Mouse (Mus musculus) limb, embryonic 14.5 days (tissue): ENCODE results near the gene Kcnk3. TPM values are rescaled to one million over a fixed set of nuclear protein-coding genes. Genes with fewer than 3 reads are reported as not detected.

Experiments used
- ATAC-seq: fragments of 200-750 bp; cut with Nextera tagmentation; 2 replicates; pipeline ENCODE4 v1.8.0; 2017; ENCODE audit warnings: low read depth, moderate number of reproducible peaks, moderate TSS enrichment; ENCODE audit not compliant: low FRiP score
- DNase-seq: peaks from one replicate; pipeline ENCODE4 v3.0.0-alpha.2; 2015; ENCODE audit warnings: low spot score
- H3K27ac ChIP-seq: fragments of 300-500 bp; sonication (generic); replicated peaks from 2 replicates; pipeline ENCODE4 v1.5.1; 2014; ENCODE audit warnings: low read depth, mild to moderate bottlenecking, low read length, moderate library complexity, mixed read lengths
- H3K27me3 ChIP-seq: fragments of 300-500 bp; sonication (generic); 2 replicates; pipeline ENCODE4 v1.6.1; 2014; ENCODE audit warnings: low read length, mixed read lengths; ENCODE audit not compliant: control insufficient read depth, insufficient read depth
- H3K36me3 ChIP-seq: fragments of 300-500 bp; sonication (generic); 2 replicates; pipeline ENCODE4 v1.6.1; 2014; ENCODE audit warnings: mild to moderate bottlenecking, low read length, moderate library complexity, mixed read lengths; ENCODE audit not compliant: control insufficient read depth, insufficient read depth
- H3K4me1 ChIP-seq: fragments of 300-500 bp; sonication (generic); 2 replicates; pipeline ENCODE4 v1.6.1; 2014; ENCODE audit warnings: antibody characterized with exemption, low read length, mixed read lengths; ENCODE audit not compliant: control insufficient read depth, insufficient read depth
- H3K4me2 ChIP-seq: fragments of 300-500 bp; sonication (generic); replicated peaks from 2 replicates; pipeline ENCODE4 v1.6.1; 2014; ENCODE audit warnings: low read depth, mild to moderate bottlenecking, low read length, moderate library complexity; ENCODE audit not compliant: severe bottlenecking
- H3K4me3 ChIP-seq: fragments of 300-500 bp; sonication (generic); replicated peaks from 2 replicates; pipeline ENCODE4 v1.5.1; 2014; ENCODE audit warnings: low read length
- H3K9ac ChIP-seq: fragments of 300-500 bp; sonication (generic); 2 replicates; pipeline ENCODE4 v1.6.1; 2014; ENCODE audit warnings: mild to moderate bottlenecking, low read depth, low read length, moderate library complexity; ENCODE audit not compliant: severe bottlenecking
- H3K9me3 ChIP-seq: fragments of 300-500 bp; sonication (generic); 2 replicates; pipeline ENCODE4 v1.6.1; 2016; ENCODE audit warnings: low read length; ENCODE audit not compliant: control insufficient read depth
- POLR2A ChIP-seq: fragments of 200-500 bp; IDR thresholded peaks from 2 replicates; pipeline ENCODE4 v1.8.0; 2012; ENCODE audit warnings: inconsistent platforms, mild to moderate bottlenecking, moderate library complexity, borderline replicate concordance; ENCODE audit not compliant: insufficient read depth, insufficient read length; ENCODE audit errors: extremely low read depth
- WGBS: fragments of 180-500 bp; shearing (Covaris S2); extraction: QIAGEN DNeasy Blood & Tissue Kit; methylation state at CpG from one replicate; pipeline ENCODE4 v1.1.7; 2014; 5-methylcytosine and 5-hydroxymethylcytosine counted together
- polyA plus RNA-seq, 2 experiments: library from polyadenylated mRNA; depleted of rRNA in 1 of 2; stranded (reverse) in 1 of 2; unstranded in 1 of 2; fragments of >200 nt; fragmentation: Nextera tagmentation in 1 of 2; extraction: Ambion mirVana in 1 of 2; gene quantifications; 2 replicates each; pipeline versions ENCODE4 v1.2.1 to v1.2.3; 2012 to 2014

Gene Kcnk3
- polyA plus RNA-seq, 2 experiments: 0.53 to 0.88 TPM

DNA sequence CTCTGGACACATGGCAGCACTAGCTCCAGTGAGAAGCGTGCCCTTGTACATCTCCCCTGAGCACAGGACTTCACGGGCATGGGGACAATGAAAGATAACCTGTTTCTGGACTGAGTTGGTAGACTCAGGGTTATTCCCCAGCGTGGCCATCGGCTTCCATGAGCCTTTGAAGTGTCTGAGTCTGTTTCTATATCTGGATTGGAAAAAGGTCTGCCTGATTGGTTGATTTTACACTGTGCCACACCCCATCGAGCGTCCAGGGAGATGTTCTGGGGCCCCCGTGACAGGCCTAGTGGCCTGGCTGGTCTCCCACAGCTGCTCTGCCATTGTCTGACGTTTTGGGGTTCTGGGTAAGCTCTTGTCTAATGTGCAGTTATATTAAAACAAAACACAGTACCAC, 67.1 kb downstream of the Kcnk3 start:
- WGBS: 81% methylated on average over 8 of the region's 8 CpGs
- ATAC-seq (no peak), DNase-seq (no peak)
- no peak overlapping the region for H3K9ac ChIP-seq
- no peak overlapping the region for H3K27ac ChIP-seq
- H3K36me3 ChIP-seq: peaks cover 40% of the 10 kb centered on the region
- H3K4me1 ChIP-seq: no peaks in the 10 kb centered on the region
- no peak overlapping the region for H3K4me3 ChIP-seq
- no peak overlapping the region for H3K4me2 ChIP-seq
- H3K27me3 ChIP-seq: no peaks in the 10 kb centered on the region
- no peaks in the 10 kb centered on the region for H3K9me3 ChIP-seq
- no peak for TF ChIP-seq POLR2A

DNA sequence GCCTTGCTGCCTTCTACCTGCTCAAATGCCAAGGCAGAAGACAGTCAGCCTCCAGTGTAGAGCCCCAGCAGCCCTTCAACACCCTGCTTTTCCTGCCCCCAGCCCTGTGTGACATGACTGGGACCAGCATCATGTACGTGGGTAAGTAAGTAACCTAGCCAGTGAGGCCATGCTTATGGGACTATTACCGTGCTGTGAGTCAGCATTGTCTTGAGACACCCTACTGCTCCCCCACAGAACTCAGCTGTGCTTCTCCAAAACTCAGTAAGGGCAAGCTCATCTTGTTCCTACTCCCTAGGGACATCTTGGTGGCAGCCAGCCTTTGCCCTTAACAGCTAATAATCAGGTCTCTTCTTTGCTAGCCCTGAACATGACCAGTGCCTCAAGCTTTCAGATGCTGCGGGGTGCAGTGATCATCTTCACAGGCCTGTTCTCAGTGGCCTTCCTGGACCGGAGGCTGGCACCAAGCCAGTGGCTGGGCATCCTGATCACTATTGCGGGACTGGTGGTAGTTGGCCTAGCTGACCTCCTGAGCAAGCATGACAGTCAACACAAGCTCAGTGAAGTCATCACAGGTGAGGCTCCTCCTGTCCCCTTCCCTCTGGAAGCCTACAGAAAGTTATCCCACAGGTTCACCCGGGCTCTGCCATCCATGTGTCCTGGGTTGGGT, 67.7 kb downstream of the Kcnk3 start:
- ATAC-seq: no peak
- Histone ChIP-seq H3K4me1 (no peaks in the 10 kb centered on the region), H3K4me3 (no peak overlapping the region), H3K4me2 (no peak overlapping the region), H3K36me3 (peaks cover 40% of the 10 kb centered on the region), H3K9me3 (no peaks in the 10 kb centered on the region), H3K9ac (no peak overlapping the region), H3K27ac (no peak overlapping the region), H3K27me3 (no peaks in the 10 kb centered on the region)
- DNase-seq: no peak
- 89% methylated on average over 6 of the region's 6 CpGs for WGBS
- no peak for TF ChIP-seq POLR2A

DNA sequence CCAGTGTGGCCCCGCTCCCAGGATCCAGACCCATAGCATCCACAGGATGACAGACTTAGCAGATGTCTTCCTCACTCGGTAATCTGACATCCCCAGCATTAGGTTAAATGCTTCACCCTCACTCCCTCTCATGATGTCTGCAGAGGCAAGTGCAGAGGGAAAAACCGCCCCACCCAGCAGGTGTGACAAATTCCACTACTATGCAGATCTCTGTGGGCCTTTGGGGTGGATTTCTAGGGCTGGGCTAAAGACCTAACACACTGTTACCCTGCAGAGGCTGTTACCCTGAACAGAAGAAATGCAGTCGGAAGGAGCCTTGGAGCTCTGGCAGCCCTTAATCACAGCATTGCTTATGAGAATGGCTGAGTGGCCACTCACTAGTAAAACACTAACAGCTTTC, 71.1 kb downstream of the Kcnk3 start:
- Histone ChIP-seq H3K9me3 (no peaks in the 10 kb centered on the region), H3K4me1 (no peaks in the 10 kb centered on the region), H3K36me3 (peaks cover 40% of the 10 kb centered on the region), H3K4me2 (no peak overlapping the region), H3K9ac (no peak overlapping the region), H3K27ac (no peak overlapping the region), H3K4me3 (no peak overlapping the region), H3K27me3 (no peaks in the 10 kb centered on the region)
- WGBS: 82% methylated on average over 4 of the region's 4 CpGs
- TF ChIP-seq POLR2A: no peak
- ATAC-seq (no peak), DNase-seq (no peak)

DNA sequence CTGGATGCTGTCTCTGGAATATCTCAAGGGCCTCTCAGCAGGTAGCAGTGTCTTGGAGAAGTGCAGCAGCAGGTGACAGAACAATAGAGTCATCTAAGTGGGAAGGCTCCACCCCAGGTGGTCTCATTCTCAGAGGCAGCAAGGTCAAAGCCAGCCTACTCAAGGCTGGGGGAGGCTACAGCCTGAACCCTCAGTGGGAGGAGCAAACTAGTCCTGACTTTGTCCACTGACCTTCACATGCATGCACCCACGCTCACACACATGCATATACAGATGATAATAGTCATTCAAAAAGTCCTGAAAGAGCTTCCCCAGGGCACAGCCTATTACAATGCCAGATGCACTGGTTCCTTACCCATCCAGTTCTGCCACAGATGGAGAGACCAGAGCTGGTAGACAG, 72.3 kb downstream of the Kcnk3 start:
- 89% methylated on average over 1 of the region's 1 CpGs for WGBS
- DNase-seq (no peak), ATAC-seq (no peak)
- Histone ChIP-seq H3K27me3 (no peaks in the 10 kb centered on the region), H3K27ac (no peak overlapping the region), H3K9ac (no peak overlapping the region), H3K9me3 (no peaks in the 10 kb centered on the region), H3K4me1 (no peaks in the 10 kb centered on the region), H3K4me2 (no peak overlapping the region), H3K4me3 (no peak overlapping the region), H3K36me3 (peaks cover 31% of the 10 kb centered on the region)
- no peak for TF ChIP-seq POLR2A

DNA sequence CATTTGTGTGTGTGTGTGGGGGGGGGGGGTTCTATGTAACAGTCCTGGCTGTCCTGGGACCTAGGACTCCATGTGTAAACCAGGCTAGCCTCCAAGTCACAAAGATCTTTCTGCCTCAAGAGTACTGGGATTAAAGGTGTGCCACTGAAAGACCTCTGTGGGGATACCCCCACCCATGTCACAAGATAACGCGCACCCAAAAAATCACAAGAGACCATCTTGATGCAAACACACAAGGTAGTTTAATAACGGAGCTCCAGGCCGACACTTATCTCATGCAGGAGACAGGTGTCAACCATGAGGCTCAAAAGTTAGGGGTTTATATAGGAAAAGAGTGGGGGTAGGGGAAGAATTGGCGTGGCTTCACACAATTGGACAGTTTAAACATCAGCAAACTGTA, 72.8 kb downstream of the Kcnk3 start:
- H3K4me1 ChIP-seq: no peaks in the 10 kb centered on the region
- ATAC-seq: no peak
- no peak for TF ChIP-seq POLR2A
- no peak overlapping the region for H3K4me3 ChIP-seq
- H3K9me3 ChIP-seq: no peaks in the 10 kb centered on the region
- H3K4me2 ChIP-seq: no peak overlapping the region
- DNase-seq: no peak
- H3K9ac ChIP-seq: no peak overlapping the region
- peaks cover 26% of the 10 kb centered on the region for H3K36me3 ChIP-seq
- H3K27ac ChIP-seq: no peak overlapping the region
- 88% methylated on average over 5 of the region's 5 CpGs for WGBS
- H3K27me3 ChIP-seq: no peaks in the 10 kb centered on the region
